Mouse (Mus musculus) Muller cell, postnatal 12 days (primary cell): ENCODE measurements at regions not wholly inside any gene's neighbourhood (a gene's known extent, or its start where the extent isn't known, plus 50 kb on each side); places are given as distances from the start of the nearest gene placed in this dataset.
"Not testable (repeated sequence)": the region's sequence is repeated elsewhere in the genome, so short reads cannot be mapped to it uniquely, and the experiment has no call there.

ENCODE experiments used
- DNase-seq: peaks from one replicate; pipeline ENCODE4 v3.0.0-alpha.2; 2015; ENCODE audit errors: inconsistent ontology term

DNA sequence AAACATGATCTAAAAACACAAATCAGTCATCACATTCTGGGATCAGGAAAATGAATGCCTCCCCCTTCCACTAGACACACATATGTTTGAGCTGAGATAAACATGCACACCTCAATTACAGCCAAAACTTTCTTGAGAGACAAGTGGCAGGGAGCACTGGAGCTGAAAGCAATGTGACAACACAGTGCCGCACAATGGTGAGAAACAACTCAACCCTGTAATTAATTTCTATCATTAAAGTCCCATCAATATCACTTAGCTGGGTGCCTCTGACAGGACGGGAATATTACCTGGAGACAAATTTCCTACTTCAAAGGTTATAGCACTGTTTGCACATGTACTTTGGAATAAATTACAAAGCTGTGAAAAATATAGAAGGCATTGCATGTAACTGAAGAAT is 381.2 kb upstream of the Amd2 start:
- no peak for DNase-seq

- peak; percentile 9 for DNase-seq
Measured at GRCm38 (mm10) chr10:36054681-36055080, 343.0 kb upstream of the Amd2 start.

DNA sequence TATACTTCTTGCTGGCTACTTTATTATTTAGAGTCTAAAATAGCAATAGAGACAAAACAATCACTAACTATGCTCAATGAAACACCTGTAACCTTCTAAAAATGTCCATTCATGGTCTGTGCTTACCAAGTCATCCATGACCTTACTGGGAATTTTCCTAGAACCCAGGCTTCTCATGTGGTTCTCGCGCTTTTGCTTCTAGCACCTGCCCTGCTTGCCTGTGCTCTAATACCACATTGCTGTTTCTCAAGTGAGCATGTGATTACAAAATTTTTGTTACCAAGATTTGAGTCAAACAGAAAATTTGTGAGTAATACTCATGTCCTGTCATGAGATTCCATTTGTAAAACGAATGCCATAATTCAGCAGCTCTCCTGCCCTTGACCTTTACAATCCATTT is 324.8 kb upstream of the Amd2 start:
- DNase-seq = no peak

- not testable (repeated sequence) for DNase-seq
Measured at GRCm38 (mm10) chr10:35998869-35999268, 287.2 kb upstream of the Amd2 start.

- no peak for DNase-seq
Measured at GRCm38 (mm10) chr10:35949056-35949455, 237.4 kb upstream of the Amd2 start.

GRCm38 (mm10) chr10:35946006-35946405 is 234.3 kb upstream of the Amd2 start:
- peak; percentile 87 for DNase-seq

DNA sequence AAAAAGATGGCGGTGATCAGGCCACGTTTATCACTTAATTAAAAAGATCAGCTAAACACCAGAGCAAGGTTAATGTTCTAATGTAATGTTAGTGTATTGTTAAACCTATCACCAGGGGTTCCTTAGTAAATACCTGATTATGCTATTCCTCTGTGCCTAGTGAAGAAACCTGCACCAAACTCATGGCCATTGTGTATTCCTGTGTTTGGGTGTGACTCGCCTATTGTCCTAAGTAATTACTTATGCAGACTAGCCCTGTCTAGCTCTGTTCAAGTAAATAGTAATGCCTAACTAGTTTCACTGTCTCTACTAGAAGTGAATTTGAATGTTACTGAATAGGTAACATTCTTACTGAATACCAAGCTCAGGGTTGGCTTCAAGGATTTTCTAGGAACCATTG is 231.6 kb upstream of the Amd2 start:
- DNase-seq = no peak

DNA sequence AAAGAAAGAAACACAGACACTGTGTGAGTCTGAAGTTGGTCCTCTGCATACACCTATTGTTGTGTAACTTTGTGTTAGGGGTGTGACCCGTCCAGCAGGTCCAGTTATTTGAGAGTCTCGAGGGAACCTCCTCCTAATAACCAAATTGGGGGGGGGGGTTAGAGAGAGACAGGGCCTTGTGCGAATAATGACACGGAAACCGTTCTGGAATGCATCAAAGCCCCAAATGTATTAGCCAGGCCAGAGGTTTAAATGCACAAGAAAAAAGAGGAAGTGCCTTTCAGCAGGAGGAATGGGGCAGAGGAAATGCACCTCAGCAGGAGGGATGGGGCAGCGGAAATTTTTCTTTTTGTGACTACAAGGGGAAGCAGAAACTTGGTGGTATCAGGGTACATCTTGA is 228.9 kb upstream of the Amd2 start:
- DNase-seq = no peak
